Comparison of ENCODE assay signal across 8 mouse cellular contexts in genomic region chr15:79328058-79328938, GRCm38 (mm10). TPM values are rescaled to one million over a fixed set of nuclear protein-coding genes. Genes with fewer than 3 reads are reported as not detected.
A peak's percentile ranks its signal among the peaks of the same experiment; 100 is the strongest.
DNase-seq lines count a peak whose midpoint lies in the region; ATAC-seq and TF ChIP-seq lines count a peak whose summit lies in the region.

Pla2g6 (minus strand) TSS chr15:79328390.

- intact Hi-C loops in gastrocnemius, adult 2 months (cut with DNase I): loop anchor here (5.0 kb wide), 1 partner anchor 86 kb away; no protein-coding TSS in a partner anchor
- intact Hi-C loops in left cerebral cortex, adult 2 months (cut with DNase I): loop anchor here (2.0 to 5.0 kb wide), 2 partner anchors 75 to 219 kb away; partner anchors contain the start of genes Ddx17 and Tmem184b

- H3K4me2 ChIP-seq in hindbrain, postnatal 0 days (ENCODE audit: low read depth, low read length): peak within 1 kb of the TSS; percentile 96

- DNase-seq in ZHBTc4 (ENCODE audit: low read depth, low spot score): peak; percentile 100
- peak; percentile 99 for DNase-seq in gastrocnemius, adult 2 months
- peak; percentile 99 for DNase-seq in hindbrain, postnatal 0 days (ENCODE audit: low spot score)
- peak; percentile 98 for DNase-seq in left cerebral cortex, adult 2 months (ENCODE audit: extremely low spot score in 1 of 2, low spot score in 2 of 2)
- DNase-seq in right cerebral cortex, adult 2 months (ENCODE audit: low spot score in 2 of 2): peak; percentile 99
- peak; percentile 100 for DNase-seq in urinary bladder, postnatal 14 days (ENCODE audit: low spot score)

- no peaks in the 10 kb centered on the region for H3K27me3 ChIP-seq in hindbrain, postnatal 0 days (ENCODE audit: insufficient read depth, low read length)

- peak within 1 kb of the TSS; percentile 92 for H3K27ac ChIP-seq in gastrocnemius, adult 2 months
- H3K27ac ChIP-seq in hindbrain, postnatal 0 days: peak within 1 kb of the TSS; percentile 90
- H3K27ac ChIP-seq in left cerebral cortex, adult 2 months: peak within 1 kb of the TSS; percentile 92

- peak within 1 kb of the TSS; percentile 87 for H3K4me3 ChIP-seq in gastrocnemius, adult 2 months
- peak within 1 kb of the TSS; percentile 49 for H3K4me3 ChIP-seq in hindbrain, postnatal 0 days (ENCODE audit: low read length)
- peak within 1 kb of the TSS; percentile 81 for H3K4me3 ChIP-seq in left cerebral cortex, adult 2 months

- peak within 1 kb of the TSS; percentile 74 for H3K9ac ChIP-seq in hindbrain, postnatal 0 days (replicated peaks; ENCODE audit: low read length)

- H3K36me3 ChIP-seq in hindbrain, postnatal 0 days (ENCODE audit: insufficient read depth, low read length): no peaks in the 10 kb centered on the region

- ATAC-seq in common myeloid progenitor, adult 5-6 weeks (replicated peaks; ENCODE audit: low read depth, poor library complexity, severe bottlenecking): peak; percentile 84
- peak; percentile 97 for ATAC-seq in hindbrain, postnatal 0 days
- peak; percentile 91 for ATAC-seq in megakaryocyte, adult 5-6 weeks (ENCODE audit: poor library complexity, severe bottlenecking)

- WGBS in hindbrain, postnatal 0 days: 5% methylated on average over 45 of the region's 46 CpGs

- TF ChIP-seq CTCF in gastrocnemius, adult 2 months (IDR thresholded peaks at IDR 0.05): no peak
- TF ChIP-seq CTCF in hindbrain, postnatal 0 days (IDR thresholded peaks at IDR 0.05; ENCODE audit: low read depth): 0 out of 2 replicates have a peak, but pooled peaks have one; percentile 13
- TF ChIP-seq CTCF in left cerebral cortex, adult 2 months (IDR thresholded peaks at IDR 0.05): no peak; the same call in 1 of the 2 replicates

- peaks cover 17% of the 10 kb centered on the region for H3K4me1 ChIP-seq in hindbrain, postnatal 0 days (ENCODE audit: insufficient read depth, low read length)

- H3K9me3 ChIP-seq in hindbrain, postnatal 0 days (ENCODE audit: low read length): no peaks in the 10 kb centered on the region

RNA-seq across cellular contexts. Expression of gene Pla2g6, which starts in this region (rescaled TPM):
- 7.8 and 16.9 TPM in 2 replicates for total RNA-seq in common myeloid progenitor, adult 5-6 weeks (2017)
- 10 to 100 TPM; 19.4 to 20.1 TPM for total RNA-seq in gastrocnemius, adult 2 months (2021)
- total RNA-seq in hindbrain, postnatal 0 days (2014; rRNA removed): 24.3 and 28.8 TPM in 2 replicates
- polyA plus RNA-seq in hindbrain, postnatal 0 days (2015; fragmentation: Nextera tagmentation; extraction: Ambion mirVana): 15.2 and 15.7 TPM in 2 replicates
- total RNA-seq in left cerebral cortex, adult 2 months (2021): 10 to 100 TPM; 21.3 to 22.6 TPM
- 1.3 and 2.7 TPM in 2 replicates for total RNA-seq in megakaryocyte, adult 5-6 weeks (2015)
- 1.4 TPM in 2 replicates for total RNA-seq in megakaryocyte, adult 5-6 weeks (2017)

Comparison
In these comparisons a context has a peak if more than half of its experiments do, and no peak if none do; other contexts are left out.
1. Peak in every context shown above with its lines: DNase-seq, ATAC-seq, H3K4me3 ChIP-seq and H3K27ac ChIP-seq.